Mouse (Mus musculus): Measurements from ENCODE around the gene Palld.
A peak's percentile ranks its signal among the peaks of the same experiment; 100 is the strongest.

The Palld gene

DNA sequence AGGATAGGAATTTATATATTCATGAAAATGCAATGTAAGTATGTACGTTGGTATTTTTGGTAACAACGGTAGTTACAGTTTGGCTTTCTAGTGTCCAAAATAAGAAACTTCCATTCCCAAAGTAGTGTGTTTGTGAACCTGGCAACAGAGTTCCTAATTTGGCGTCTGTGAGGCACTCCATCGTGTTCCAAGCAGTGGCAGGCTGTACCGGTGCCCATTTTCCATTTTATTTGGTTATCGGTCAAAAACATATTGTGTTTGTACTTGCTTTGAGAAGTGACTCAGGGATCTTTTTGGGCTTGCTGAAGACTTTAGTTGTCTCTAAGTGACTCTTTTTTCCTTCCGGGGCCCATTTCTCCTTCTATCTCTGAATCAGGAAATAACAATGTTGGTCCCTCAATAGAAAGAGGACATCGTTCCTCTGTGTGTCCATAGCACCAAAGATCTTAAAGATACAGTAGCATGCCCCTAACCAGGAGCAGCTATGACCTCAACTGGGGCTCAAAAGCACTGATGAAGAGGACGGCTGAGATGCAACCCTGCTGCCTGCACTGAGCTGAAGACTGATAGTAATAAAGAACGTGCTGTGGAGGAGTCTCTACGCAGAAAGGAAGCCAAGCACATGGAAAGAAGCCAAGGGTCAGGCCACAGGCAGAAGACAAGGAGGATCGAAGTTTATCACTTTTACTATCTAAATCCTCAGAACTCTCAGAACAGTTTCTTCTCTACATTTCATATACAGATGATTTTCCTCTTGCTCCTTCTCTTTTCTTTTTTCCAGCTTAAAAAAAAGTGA lies 344.2 kb downstream of the Palld start:
- no peak for DNase-seq (ENCODE audit: low read depth, low spot score)

DNA sequence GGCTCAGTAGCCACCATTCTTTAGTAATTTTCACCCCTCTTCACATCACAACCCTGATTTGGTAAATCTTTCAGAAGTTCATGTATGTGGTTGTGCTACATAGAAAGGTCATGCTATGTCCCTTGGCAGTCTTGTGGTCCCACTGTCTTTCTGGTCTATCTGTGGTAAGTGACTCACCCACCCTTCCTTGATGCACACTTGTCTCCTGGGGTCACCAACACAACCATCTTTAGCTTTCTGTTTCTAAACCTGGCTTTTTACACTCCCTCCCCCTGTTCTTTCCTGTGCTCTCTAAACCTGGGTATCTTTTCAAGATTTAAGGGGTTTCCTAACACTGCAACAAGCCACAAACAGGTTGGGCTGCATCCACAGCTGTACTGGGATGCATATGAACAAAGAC lies 345.5 kb downstream of the Palld start:
- DNase-seq (ENCODE audit: low read depth, low spot score): no peak

DNA sequence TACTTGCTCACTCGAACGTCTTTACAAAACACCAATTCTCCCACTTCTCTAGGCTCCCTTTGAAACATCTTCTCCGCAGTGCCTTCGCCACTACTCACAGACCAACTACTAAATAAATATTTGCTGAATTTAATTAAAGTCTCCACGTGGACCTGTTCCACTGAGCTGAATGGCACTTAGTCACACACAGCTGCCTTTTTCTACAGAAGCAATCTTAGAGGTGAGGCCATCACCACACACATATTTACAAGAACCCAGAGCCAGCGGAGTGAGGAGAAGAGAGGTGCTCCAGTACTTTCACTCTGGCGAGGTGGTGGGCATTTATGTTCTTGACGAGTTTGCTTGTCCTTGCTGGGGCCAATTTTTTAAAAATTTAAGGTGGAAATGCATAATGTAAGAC lies 346.3 kb downstream of the Palld start:
- DNase-seq (ENCODE audit: low read depth, low spot score): no peak

DNA sequence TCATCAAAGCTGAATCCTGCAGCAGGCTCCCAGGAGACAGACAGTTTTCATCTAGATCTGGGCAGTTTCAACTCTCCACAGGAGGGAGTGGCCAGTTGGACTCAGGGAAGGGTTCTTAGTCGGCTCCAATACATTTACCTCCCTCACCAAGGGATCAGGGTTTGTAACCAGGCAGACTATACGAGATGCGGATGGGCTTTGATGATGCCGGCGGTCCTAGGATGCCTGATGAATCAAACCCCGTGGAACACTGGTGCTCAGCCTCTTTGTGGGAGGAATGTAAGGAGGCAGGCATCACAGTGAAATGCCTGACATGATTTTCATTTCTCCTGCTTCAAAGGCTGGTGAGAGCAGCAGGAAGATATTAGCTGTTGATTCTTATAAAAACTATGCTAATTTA lies 347.1 kb downstream of the Palld start:
- DNase-seq (ENCODE audit: low read depth, low spot score): no peak

DNA sequence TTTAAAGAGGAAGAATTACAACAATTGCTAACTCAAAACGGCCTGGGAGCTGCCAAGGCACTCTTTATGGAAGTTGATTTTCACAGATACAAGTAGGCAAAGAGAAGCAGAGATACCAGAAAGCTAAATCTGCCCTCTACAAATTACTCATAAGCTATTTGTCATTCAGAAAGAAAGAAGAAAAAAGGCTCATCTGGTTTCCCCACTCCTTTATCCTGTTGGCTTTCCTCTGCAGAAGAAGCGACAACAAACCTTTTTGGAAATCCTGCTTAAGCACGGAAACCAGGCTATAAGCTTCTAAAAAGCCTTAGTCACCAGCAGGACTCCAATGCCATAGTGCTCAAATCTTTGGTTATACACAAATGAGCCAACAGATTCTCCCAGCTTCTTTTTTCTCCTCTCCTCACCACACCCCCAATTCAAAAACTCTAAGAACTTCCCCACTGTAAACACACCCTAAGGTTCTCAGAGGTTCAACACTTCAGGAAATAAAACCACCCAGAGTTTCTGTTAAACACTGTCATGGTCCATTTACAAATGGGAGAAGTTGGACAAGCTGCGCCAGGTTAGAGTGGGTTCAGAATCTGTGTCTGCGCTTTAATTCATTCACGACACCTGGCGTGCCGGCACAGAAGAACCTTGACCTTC lies 349.6 kb downstream of the Palld start:
- no peak for DNase-seq (ENCODE audit: low read depth, low spot score)

DNA sequence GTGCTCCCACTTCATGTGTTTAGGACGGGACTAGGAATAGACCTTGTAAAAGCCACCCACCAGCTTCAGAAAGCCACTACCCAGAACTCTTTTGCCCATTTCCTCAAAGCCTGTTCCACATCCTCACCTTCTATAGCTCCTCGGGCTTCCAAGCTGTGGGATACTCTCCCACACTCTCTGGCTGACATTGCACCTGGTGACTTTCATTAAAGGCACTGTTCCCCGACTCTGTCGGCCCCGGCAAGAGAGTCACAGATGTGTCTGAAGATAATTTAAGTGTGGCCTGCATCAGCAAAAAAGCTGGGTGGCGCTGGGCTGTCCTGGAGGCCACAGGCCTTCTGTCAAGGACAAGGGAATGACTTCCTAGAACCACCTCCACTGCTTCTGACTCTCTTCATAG lies 350.3 kb downstream of the Palld start:
- DNase-seq (ENCODE audit: low read depth, low spot score): no peak

DNA sequence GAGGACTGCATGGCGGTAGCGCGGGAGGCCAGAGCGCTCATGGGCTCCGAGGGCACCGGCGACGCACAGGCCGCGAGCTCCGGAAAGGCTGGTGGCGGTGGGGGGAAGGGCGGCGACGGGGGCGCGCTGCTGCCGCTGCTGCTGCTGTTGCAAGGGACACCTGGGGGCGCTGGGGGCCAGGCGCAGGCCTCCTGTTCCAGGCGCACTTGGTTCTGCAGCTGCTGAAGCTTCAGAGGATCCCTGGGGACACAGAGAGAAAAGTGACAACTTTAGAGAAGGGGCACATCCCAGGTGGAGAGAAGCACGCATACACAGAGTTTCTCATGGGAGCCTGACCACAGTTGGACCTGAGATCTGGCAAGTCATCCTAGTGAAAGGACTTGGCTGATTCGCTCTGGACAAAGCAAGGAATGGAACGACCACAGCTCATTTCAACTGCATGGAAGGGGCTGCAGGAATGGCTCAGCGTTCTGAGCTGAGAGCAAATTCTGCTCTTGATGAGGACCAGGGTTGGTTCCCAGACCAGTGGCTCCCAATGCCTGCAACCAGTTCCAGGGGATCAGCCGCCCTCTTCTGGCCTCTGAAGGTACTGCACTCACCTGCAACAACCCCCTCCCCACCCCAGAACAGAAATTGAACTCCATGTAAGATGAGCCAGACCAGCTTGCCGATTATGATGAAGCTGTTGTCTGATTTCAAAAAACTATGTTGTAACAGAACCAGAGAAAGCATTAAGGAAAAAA lies 352.3 kb downstream of the Palld start:
- no peak for DNase-seq (ENCODE audit: low read depth, low spot score)

DNA sequence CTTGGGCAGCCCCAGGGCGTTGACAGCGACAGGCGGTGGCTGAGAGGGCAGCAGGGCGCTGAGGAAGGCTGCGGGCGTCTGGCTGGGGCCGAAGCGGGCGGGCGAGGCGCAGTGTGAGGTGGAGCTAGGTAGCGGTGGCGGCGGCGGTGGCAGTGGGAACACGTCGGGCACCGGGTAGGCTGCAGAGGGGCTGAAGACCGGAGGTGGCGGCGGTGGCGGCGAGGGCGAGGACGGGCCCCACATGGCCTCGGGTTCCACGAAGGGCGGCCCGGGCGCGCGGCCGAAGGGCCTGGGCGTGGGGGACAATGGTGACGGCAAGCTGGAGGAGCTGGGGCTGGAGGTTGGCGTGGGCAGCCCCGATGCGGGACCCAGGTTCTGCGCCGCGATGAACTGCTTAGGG lies 352.9 kb downstream of the Palld start:
- DNase-seq (ENCODE audit: low read depth, low spot score): no peak

DNA sequence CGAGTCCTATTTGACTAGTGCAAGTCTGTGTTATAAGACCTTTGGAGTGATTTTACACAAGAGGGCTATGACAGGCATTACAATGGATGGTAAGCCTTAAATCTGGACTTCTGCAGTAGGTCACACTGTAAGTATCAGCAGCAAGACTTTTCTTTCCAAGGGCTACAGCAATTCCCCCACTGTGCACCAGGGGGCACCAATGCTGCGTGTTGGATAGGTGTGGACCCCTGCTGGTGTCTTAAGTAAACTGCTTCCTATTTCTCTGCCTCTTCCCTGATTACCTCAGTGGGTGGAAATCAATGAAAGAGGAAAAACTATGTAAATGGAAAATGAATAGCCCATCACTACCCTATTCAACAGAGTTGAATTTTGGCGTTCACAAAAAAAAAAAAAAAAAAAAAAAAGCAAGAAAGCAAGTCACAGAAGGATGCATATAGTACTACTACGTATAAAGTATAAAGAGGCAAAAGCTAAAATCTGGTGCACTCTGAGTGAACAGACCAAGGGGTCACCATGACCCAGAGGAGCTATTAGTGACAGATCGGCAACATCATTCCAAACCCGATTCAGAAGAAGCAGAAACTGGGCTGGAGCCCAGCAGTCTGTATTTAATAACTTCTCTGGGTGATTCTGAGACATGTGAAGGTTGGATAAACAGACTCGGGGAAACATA lies 362.5 kb downstream of the Palld start:
- DNase-seq (ENCODE audit: low read depth, low spot score): peak; percentile 77

DNA sequence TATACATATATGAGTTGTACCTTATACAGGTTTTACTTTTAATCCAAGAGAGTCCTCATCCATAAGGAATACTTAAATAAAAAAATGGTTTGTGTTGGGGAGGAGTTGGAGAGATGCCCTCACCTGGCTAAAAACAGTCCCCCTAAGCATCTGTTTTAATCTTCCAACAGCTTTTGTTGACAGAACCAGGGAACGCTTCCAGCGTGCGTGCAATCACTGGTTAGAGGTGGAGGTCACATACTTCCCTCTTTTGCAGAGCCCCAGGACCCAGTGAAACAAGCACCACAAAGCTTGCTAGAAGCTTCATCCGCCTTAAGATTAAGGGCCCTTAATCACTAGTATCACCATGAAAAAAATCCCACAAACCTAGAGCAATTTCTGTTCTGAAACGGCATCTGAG lies 365.0 kb downstream of the Palld start:
- DNase-seq (ENCODE audit: low read depth, low spot score): no peak

DNA sequence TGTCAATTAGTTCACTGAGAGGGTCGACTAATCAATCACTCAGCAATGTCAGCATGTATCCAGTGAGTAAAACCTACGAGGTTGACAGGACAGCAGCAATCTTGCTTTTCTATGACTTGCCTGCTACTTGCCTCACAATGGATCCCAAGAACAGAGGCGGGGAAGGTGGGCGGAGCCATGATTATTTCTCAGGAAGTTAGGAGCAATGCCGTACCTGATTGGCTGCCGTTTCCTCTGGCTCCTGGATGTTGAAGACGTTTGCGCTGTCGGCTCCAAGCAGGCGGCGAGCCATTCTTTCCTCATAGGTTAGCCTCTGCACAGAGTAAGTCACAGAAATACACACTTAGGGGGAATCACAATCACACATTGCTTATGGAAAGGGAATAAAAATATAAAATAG lies 367.0 kb downstream of the Palld start:
- no peak for DNase-seq (ENCODE audit: low read depth, low spot score)

DNA sequence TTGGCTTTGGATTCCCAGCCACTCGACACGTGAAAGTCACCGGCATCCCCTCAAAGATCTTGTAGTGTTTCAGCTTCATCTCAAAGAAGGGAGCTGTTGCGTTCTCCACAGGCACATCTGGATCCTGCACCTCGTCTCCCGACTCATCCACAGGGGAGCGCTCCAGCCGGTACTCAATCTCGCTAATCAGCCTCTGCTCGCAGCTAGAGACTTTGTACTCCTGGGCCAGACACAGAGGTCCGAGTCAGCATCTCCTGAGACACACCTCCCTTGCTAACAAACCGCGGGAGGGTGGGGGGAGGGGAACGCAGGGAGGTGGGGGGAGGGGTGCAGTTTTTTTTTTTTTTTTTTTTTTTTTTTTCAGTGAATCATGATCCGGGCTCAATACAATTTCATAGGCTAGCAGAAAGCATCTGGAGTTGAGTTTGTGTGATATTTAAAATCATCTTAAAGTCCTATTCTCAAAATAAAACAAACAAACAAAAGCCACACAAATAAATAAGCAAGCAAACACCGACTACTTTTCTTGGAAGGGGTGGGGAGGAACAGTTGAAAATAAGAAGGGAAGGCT lies 369.0 kb downstream of the Palld start:
- DNase-seq (ENCODE audit: low read depth, low spot score): no peak

DNA sequence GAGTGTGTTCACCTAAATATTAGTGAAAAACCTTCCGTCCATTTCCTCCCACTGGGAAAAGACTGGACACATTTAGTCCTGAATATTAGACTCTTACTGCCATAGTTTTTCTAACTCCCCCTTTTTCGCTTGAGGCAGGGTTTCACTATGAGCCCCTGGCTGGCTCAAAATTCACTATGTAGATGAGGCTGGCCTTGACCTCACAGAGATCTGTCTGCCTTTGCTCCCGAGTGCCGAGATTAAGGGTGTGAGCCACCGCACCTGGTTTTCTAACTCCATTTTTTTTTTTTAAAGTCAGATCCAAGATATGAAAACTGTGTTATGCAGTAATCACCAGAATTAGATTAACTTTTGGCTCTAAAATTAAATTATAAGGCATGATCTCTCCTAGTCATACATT lies 369.7 kb downstream of the Palld start:
- DNase-seq (ENCODE audit: low read depth, low spot score): no peak

DNA sequence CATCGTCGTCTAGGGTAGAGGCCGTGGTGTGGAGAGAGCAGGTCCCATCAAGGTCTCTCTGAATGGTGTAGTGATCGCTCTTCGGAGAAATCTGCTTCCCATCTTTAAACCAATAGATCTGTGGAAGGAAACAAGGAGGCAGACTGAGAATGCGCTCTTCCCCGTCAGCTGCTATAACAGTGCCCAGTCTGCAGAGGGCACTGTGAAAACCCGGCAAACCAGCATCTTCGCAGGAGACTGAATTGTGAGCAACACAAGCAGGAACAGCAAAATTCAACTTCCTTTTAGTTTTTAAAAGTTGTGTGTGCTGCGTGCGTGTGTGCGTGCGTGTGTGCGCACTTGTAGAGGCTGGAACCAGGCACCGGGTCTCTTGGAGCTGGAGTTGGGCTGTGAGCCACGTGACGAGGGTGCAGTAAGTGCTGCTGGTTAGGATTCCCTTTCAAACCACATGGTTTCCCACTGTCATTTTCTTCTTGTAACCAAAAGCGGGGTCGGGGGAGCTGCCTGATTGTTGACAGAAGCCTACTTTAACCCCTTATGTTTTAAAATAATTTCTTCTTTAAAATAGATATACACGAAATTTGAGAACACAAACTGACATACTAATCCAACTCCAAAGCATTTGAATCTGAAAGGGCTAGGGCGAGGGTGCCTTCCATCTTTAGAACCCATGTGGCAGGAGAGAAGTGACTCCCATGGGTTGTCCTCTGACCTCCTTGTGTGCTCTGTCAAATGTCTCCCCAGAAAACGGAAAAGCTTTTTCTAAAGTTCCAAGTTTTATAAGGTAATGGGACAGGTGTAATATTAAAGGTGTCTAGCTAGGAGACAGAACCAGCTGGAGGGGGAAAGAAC lies 370.3 kb downstream of the Palld start:
- DNase-seq (ENCODE audit: low read depth, low spot score): no peak

DNA sequence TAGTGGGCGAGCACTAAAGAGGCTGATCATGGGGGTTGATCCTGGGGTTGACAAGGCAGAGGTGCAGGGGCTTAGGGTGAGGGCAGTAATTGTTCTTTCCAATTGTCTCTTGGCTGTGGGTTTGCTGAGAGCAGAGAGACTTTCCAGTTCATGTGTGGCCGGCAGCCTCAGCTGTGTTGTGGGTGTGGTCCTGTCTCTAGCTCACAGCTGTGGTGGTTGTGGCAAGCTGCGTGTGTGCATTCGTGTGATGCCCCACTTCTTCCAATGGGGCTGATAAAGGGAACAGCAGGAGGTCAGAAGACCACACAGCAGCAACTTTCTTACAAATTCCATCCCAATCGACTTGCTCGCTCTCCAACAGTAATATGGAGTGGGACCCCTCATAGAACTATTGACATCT lies 373.8 kb downstream of the Palld start:
- no peak for DNase-seq (ENCODE audit: low read depth, low spot score)

DNA sequence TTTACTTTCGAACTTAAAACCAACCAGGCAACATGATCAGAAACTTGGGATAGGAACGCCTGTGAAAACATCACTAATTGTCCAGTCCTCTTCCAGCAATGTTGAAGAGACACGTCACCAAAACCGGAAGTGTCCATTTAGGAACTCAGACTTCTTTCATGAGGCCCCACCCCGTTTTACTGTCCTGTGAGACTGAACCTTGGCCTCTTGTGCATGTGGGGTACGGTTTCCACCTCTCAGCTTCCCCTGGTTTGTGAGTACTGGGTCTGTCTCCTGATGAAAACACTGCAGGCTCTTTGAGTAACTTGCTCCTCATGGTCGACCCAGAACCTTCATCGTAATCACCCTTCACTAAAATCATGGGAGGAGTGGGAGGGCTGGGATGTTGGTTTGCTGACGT lies 374.3 kb downstream of the Palld start:
- no peak for DNase-seq (ENCODE audit: low read depth, low spot score)

DNA sequence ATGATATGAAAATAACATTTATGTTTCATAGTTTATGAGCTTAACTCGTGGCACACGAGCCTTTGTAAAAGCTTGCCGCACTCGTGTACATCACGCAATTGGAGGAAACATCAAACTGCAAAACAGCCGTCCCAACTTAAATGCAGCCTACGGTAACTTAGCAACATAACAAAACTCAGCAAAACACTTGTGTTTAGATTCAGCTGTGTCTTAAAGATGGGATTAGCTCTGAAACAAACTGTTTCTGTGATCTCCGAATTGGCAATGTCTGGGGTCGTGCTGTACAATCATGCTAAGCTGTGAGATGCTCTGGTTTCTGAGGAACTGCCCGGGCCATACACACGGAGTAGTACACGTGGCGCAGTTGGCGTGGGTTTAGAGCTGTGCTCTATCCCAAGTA lies 375.5 kb downstream of the Palld start:
- DNase-seq (ENCODE audit: low read depth, low spot score): no peak

DNA sequence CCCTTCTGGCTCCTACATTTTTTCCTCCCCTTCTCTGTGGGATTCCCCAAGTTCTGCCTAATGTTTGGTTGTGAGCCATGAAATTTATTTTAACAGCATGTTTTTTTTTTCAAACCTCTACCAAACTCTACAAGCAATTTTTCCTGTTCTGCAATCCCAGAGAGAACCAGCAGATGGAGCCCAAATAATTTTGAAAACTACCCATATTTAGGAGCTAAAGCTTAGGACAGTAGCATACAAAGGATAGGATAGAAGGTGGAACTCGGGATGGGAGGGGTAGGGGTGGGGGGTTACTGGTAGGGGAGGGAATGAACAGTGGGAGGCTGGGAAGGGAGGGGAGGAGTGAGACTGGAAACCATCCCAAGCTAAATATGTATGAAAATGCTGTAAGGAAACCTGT lies 380.4 kb downstream of the Palld start:
- peak; percentile 13 for DNase-seq (ENCODE audit: low read depth, low spot score)

DNA sequence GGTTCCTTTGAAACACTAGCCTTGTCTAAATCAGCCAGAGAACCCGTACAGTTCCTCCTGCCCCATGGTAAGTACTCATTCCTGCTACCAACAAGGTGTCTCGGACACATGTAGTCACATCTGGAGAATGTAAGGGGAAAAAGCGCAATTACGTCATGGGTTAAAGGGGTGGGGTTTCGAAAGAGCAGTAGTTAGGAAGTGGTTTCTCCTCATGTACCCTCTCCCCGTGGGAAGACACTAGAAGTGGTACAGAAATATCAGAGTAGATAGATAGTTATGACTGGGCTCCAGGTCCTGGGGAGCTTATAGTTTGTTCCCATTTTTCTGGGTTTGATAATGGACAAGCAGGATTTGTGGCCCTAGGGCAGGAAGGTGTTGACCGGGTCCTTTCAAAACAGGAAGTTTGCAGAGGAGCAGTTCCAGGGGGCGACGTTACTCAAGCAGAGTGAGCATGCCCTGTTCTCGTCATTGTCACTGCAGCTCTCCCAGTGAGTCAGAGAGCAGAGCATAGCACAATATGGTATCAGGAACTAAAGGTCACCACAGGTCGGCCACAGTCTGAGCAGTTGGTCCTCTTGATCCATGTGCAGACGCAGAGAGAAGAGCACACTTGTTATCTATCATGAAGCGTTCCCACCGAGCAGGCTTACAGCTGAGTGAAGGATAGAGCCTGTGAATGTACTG lies 384.8 kb downstream of the Palld start:
- peak; percentile 34 for DNase-seq (ENCODE audit: low read depth, low spot score)

DNA sequence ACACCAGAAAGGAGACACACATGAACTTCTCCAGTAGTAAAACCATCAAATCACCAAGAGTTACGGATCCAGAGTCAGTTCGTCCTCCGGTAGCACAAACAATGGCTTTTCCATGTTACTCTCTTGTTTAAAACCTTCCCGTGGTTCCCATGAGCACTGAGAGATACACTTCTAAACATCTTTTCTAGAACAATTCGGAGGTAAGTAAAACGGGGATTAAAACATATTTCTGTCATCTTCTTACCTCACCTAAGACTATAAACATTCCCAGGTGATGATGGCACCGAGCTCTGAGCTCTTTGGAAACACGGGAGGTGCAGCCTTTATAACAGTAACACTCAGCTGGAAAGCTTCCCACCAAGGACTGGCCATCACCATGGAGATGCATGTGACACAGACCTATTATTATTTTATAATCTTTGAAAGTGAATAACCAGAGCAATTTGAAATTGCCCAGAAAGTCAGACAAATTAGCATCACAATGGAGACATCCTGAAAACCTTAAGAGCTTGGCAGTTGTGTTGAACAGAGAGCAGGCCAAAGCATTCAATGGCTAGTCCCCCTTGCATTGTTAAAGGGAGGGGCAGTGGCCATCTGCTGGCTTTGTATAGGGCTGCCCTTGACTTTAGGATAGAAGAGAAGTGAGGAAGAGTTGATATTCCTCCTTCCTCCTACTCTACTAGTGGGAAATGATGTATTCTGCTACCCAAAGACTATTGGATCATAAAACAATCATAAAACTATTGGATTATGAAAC lies 385.6 kb downstream of the Palld start:
- no peak for DNase-seq (ENCODE audit: low read depth, low spot score)
